Mouse (Mus musculus): ENCODE data around the gene Rpl4.
"Not testable (repeated sequence)": the region's sequence is repeated elsewhere in the genome, so short reads cannot be mapped to it uniquely, and the experiment has no call there.

Gene Rpl4

DNA sequence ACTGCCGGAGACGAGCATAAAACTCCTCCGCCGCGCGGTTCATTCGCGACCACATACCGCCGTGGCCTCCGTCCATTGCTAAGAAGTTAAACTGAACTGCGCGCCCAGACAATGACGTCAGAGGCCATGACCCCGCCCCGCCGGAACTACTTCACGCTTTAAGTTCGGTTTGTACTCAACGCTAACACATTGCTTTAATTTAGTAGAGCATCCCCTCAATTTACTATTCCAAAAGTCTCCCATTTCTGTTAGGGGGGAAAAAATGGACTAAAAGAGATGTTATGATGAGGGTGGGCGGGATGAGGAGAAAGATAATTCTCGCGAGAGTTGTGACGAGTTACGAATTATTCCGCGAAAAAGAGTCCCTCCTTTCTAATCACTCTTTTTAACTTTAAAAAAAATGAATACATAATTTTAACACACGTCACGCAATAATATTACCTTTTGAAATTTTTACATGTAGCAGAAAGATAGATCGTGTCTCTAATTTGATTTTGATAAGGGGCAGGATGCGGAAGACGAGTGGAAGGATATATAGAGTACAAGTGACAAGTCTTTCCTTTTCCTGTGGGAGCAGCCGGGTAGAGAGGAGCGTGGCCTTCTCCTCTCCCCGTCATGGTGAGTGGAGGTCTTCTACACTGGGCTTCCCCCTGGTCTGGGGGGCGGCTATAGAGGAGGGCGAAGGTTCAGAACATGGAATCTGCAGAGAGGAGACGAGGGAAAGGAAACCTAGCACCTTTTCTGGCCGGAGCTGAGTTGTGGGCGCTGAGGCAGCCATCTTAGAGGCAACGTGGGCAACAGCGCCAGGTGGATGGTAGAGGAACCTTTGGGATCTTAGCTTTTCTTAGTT lies at the start of gene Rpl4, which contains the start of gene Zwilch:
TSS of gene Rpl4 (plus strand) at position 560 of the 850 bp plus-strand sequence.
TSS of gene Zwilch (minus strand) at position 289 of the 850 bp plus-strand sequence.
- DNase-seq = peak; percentile 88

DNA sequence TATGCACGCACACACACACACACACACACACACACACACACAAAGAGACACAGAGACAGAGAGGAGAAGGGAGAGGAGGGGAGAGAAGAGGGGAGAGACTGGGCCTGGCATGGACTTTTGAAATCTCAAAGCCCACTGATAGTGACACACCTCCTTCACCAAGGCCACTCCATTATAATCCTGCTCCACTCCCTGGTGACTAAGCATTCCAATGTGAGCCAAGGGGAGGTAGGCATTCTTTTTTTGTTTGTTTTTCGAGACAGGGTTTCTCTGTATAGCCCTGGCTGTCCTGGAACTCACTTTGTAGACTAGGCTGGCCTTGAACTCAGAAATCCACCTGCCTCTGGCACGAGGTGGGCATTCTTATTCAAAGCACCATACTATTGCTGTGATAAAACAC lies 48.3 kb upstream of the Rpl4 start:
- not testable (repeated sequence) for DNase-seq

GRCm38 (mm10) chr9:64125307-64125706 lies 47.9 kb upstream of the Rpl4 start:
- DNase-seq = no peak

GRCm38 (mm10) chr9:64126121-64126520 lies 47.1 kb upstream of the Rpl4 start:
- DNase-seq = no peak

GRCm38 (mm10) chr9:64131623-64132022 lies 41.6 kb upstream of the Rpl4 start:
- DNase-seq = no peak

GRCm38 (mm10) chr9:64138896-64139295 lies 34.3 kb upstream of the Rpl4 start:
- peak; percentile 65 for DNase-seq

DNA sequence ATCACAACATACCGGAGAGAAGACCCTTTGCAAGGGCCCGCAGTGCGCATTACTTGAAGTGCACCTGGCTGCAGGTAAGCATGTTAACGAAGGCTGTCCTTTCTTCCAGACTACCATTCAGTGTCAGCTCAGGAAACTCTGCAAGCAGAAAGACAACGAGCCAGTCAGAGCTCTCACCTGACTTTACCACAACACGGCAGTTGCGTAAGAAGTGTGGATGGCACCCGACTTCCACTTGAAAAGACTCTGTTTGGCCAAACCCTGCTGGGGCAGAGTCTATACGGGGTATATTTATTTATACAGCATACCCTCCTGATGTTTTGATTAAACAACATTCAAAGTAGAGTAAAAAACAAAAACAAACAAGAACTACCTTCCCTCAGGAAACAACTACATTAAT lies 33.3 kb upstream of the Rpl4 start:
- no peak for DNase-seq

DNA sequence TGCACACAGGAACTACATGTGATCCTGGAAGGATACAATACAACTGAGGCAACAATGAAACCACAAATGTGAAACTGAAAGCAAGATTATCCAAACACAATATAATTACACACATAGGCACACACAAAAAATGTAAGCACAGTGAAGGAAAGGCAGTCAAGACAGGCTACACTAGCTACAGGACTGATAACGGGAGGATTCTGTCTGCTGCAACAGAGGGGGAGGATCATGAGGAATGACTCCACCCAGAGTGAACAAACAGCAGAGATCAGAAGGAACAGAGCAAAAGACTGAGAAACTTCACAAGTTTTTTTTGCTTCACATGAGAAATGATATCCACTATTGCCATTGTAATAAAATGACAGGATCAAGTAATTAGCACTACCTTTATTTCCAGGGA lies 16.5 kb upstream of the Rpl4 start:
- DNase-seq = no peak

- DNase-seq = no peak
These were observed 12.7 kb upstream of the Rpl4 start for GRCm38 (mm10) chr9:64160471-64160870.

- DNase-seq = not testable (repeated sequence)
These were observed 3.2 kb upstream of the Rpl4 start for GRCm38 (mm10) chr9:64169967-64170366.

- no peak for DNase-seq
These were observed 895 bp upstream of the Rpl4 start for GRCm38 (mm10) chr9:64172145-64172815.

- DNase-seq = no peak
These were observed 568 bp downstream of the Rpl4 start for GRCm38 (mm10) chr9:64173666-64174220.

DNA sequence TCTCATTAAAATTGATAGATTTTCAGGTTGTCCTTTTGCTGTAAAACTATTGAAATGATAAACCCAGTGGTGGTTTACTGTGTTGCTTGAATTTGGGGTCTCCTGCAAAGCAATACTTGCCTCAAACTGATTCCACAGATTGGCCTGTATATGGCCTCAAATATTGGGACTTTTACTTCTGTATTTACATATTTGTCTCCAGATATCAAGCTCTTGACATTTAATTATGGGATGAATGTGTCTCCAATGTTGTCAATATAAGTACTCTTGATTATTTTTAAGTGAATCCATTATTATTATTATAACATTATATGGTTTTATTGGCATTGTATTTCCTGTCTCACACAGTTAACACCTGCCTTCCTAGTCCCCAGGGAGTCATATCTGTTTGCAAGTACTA lies 1.2 kb downstream of the Rpl4 start:
- no peak for DNase-seq

DNA sequence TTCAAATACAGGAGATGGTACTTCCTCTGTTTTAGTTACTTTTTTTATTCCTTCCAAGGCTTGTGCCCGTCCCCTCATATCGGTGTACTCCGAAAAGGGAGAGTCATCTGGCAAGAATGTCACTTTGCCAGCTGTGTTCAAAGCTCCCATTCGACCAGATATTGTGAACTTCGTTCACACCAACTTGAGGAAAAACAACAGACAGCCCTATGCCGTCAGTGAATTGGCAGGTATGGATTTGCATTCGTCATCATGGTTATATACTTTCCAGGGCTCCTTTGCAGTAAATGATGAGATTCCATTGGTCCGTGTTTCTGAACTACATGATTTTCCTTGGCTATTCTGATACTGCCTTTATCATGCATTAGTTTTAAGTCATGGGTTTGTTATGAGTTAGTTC lies 1.6 kb downstream of the Rpl4 start:
- no peak for DNase-seq

GRCm38 (mm10) chr9:64175378-64175777 lies 2.2 kb downstream of the Rpl4 start:
- no peak for DNase-seq

- DNase-seq = peak; percentile 17
These were observed 5.4 kb downstream of the Rpl4 start for GRCm38 (mm10) chr9:64178610-64178973.

DNA sequence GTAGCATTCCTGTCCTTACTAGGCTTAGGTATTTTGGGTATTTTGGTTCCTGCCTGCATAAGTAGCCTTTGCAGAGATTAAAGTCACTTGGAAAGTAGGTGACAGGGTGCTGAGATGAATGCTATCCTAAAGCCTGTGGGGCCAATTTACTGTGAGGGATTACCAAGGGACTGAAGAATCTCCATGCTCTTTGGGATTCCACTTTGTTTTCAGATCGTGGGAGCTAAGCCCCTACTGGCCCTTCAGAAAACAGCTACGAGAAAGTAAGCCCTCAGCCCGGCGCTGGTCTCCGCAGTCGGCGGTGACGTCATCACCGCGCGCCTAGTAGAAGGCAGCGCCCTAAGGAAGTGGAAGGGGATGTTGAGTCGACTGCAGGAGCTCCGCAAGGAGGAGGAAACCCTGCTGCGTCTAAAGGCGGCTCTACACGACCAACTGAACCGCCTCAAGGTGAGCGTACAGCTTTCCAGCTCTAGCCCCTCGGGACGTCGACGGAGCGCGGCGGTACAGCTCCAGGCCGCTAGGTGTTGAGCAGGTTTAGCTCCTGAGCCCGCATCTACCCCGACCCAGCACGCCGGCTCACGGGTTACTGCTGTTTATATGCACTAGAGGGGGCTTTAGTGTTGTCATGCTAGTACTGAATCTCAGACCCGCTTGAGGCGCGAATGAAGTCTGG lies 5.9 kb downstream of the Rpl4 start, which contains the start of gene Snapc5:
TSS of gene Snapc5 (plus strand) at position 301 of the 673 bp plus-strand sequence.
- DNase-seq = peak; percentile 94

DNA sequence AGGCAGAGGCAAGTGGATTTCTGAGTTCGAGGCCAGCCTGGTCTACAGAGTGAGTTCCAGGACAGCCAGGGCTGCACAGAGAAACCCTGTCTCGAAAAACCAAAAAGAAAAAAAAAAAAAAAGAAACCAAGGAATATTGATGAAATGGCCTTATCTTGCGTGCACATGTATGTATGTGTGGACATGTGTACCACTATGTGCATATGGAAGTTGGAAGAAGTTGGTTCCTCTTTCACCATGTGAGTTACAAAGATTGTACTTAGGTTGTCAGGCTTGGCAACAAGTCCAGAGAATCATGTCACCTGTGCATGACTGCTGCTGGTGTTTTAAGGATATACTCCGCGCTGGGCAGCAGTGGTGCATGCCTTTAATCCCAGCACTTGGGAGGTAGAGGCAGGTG lies 10.1 kb downstream of the Rpl4 start:
- not testable (repeated sequence) for DNase-seq

DNA sequence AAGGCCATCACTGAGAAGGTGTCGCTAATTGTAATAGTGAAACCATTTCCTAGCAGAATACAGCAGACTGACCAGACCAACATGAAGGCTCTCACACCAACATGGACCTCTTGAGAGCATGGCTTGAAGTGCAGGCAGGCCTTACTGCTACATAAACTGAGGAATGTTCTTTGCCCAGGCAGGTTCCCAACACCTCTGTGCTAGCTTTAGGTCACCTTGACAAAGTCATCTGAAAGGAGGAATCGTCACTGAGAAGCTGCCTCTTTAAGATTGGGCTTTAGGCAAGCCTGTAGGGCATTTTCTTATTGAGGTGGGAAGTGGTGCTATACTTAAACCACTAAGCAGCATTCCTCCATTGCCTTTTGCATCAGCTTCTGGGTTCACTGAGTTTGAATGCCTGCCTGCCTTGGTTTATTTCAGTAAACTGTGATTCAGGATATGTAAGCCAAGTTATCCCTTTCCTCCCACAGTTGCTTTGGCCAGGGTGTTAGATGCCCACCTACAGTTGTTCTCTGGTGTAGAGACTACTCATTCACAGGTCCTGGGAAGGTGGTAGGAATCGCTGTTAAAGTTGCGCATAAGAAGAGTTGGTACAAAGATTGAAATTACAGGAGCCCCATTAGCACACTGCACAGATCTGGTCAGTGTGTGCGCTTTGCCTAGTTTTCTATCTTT lies 11.1 kb downstream of the Rpl4 start:
- no peak for DNase-seq

GRCm38 (mm10) chr9:64193879-64194278 lies 20.7 kb downstream of the Rpl4 start:
- no peak for DNase-seq

DNA sequence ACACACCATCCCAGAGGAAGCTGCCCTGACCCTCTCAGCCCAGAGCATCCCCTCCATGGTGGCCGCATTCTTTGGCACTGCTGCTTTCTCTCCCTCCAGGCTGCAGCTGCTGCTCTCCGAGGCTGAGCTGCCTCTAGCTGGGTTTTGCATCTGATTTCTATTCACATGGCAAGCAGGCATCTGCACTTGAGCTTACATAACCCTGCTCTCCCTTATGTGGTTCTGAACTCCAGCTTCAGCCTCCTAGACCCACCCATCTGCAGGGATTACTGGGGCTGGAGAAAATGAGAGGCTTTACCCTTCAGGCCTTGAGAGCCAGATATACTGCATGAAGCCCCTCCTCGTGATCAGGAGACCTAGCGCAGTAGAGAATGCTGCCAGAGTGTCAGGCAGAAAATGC lies 22.4 kb downstream of the Rpl4 start:
- DNase-seq = no peak

- no peak for DNase-seq
These were observed 24.3 kb downstream of the Rpl4 start for GRCm38 (mm10) chr9:64197524-64197923.
